Mouse (Mus musculus): ENCODE results near the gene Gm10142. TPM values are rescaled to one million over a fixed set of nuclear protein-coding genes. Genes with fewer than 3 reads are reported as not detected.
"Not testable (repeated sequence)": the region's sequence is repeated elsewhere in the genome, so short reads cannot be mapped to it uniquely, and the experiment has no call there.

Gene Gm10142
- total RNA-seq, 2 experiments from 2014 or later, result not detected

DNA sequence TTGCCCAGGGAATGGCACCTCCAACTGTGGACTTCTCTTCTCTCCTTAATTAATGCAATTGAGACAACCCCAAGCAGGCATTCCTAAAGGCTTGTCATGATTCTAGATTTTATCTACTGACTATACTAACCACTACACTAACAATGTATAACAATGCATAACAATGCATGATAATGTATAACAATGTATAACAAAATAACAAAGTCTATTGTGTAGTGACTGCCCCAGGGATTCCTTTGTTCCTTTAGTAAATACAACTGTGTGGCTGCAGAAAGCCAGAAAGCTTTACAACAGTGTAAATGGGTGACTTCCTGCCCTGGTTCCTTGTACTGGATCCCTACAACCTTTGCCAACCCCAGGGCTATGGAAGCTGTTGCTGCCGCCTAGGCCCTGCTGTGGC lies 20.3 kb downstream of the Gm10142 start:
- no peak for DNase-seq (ENCODE audit: extremely low spot score in 1 of 2, low spot score in 1 of 2)

- no peak for DNase-seq (ENCODE audit: extremely low spot score in 1 of 2, low spot score in 1 of 2)
Measured at GRCm38 (mm10) chr10:77738929-77739328, 23.3 kb downstream of the Gm10142 start.

- peak in 1 of 2 experiments; percentile 8 for DNase-seq (ENCODE audit: extremely low spot score in 1 of 2, low spot score in 1 of 2)
Measured at GRCm38 (mm10) chr10:77741924-77742688, 26.5 kb downstream of the Gm10142 start, which contains the start of gene Gm18596. TSS of gene Gm18596 (minus strand) at chr10:77742638.

DNA sequence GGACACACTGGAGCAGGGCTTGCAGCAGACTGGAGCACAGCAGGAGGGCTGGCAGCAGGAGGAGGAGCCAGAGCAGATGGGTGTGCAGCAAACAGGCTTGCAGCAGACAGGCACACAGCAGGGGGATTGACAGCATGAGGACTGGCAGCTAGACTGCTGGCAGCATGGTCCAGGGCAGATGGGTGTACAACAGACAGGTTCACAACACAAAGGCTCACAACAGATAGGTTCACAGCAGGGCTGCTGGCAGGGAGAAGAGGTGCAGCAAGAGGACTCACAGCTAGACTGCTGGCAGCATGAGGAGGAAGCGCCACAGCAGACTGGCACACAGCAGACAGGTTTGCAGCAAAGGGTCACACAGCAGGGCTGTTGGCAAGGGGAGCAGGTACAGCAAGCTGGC lies 35.1 kb downstream of the Gm10142 start:
- not testable (repeated sequence) for DNase-seq (ENCODE audit: extremely low spot score in 1 of 2, low spot score in 1 of 2)

GRCm38 (mm10) chr10:77751254-77751653 lies 35.6 kb downstream of the Gm10142 start, which contains the start of gene Gm9736:
TSS of gene Gm9736 (minus strand) at chr10:77751354.
- DNase-seq (ENCODE audit: extremely low spot score in 1 of 2, low spot score in 1 of 2), result not testable (repeated sequence)

DNA sequence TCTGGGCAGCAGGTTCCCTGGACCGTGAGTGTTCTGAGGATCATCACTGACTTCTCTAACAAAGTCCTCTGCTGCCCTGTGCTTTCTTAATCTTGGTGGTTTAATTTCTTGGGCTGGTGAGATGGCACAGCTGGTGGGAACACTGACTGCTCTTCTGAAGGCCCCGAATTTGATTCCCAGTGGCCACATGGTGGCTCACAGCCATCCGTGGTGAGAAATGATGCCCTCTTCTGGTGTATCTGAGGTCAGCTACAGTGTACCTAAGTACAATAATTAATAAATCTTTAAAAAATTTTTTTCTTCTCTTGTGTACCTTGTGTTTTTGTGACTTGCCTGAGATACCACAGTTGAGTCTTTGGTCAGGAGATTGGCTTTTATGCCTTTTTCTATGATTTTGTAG lies 36.7 kb downstream of the Gm10142 start:
- DNase-seq (ENCODE audit: extremely low spot score in 1 of 2, low spot score in 1 of 2), result not testable (repeated sequence)

GRCm38 (mm10) chr10:77753448-77753847 lies 37.8 kb downstream of the Gm10142 start:
- DNase-seq (ENCODE audit: extremely low spot score in 1 of 2, low spot score in 1 of 2), result no peak

DNA sequence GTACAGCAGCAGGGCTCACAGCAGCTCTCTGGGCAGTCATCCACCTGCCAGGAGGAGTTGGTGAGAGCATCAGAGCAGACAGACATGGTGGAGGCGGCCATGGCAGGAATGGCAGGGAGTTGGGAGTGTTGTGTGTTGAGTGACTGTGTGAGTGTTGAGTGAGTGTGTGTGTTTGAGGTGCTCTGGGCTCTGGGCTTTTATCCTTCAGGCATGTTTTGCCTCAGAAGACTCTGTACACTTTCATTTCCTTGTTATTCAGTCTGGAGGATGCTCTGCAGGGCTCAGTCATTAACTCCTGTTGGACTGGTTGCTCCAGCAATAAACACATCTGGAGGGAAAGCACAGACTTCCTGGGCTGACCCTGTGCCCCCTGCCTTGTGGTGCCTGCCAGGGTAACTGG lies 44.0 kb downstream of the Gm10142 start, which contains the start of gene Gm3233:
Gene Gm3233 (minus strand): TSS at position 101 of the 400 bp plus-strand sequence.
- not testable (repeated sequence) for DNase-seq (ENCODE audit: extremely low spot score in 1 of 2, low spot score in 1 of 2)

Other genes with a start within 250 kb of the Gm10142 start
- gene Fam207a, start 200.0 kb upstream of the Gm10142 start, total RNA-seq (2021), result 10 to 100 TPM; 32.8 to 33.1 TPM
- gene Itgb2, start 185.6 kb upstream of the Gm10142 start, total RNA-seq (2021), result 1 to 10 TPM; 3.4 to 4.1 TPM
- 10 to 100 TPM; 68.2 to 69.4 TPM for gene Pttg1ip, start 134.1 kb upstream of the Gm10142 start, total RNA-seq (2021)
- 100 to 1,000 TPM; 116 to 128 TPM for gene Sumo3, start 109.7 kb upstream of the Gm10142 start, total RNA-seq (2021)
- 10 to 100 TPM; 29.0 to 29.8 TPM for gene Gm49325, start 109.6 kb upstream of the Gm10142 start, total RNA-seq (2021)
- 10 to 100 TPM; 69.8 to 88.4 TPM for gene Ube2g2, start 93.5 kb upstream of the Gm10142 start, total RNA-seq (2021)
- gene Tspear, start 29.2 kb upstream of the Gm10142 start, total RNA-seq (2021), result not detected
- not detected for gene Gm19402, start 25.1 kb upstream of the Gm10142 start, total RNA-seq (2021)
- gene Gm9508, start 18.6 kb upstream of the Gm10142 start, total RNA-seq (2021), result not detected
- not detected for gene Gm10272, start 9.2 kb upstream of the Gm10142 start, total RNA-seq (2021)
- not detected for gene Gm10024, start 4.3 kb upstream of the Gm10142 start, total RNA-seq (2021)
- not detected for gene Krtap12-1, start 4.8 kb downstream of the Gm10142 start, total RNA-seq (2021)
- gene Gm10100, start 10.7 kb downstream of the Gm10142 start, total RNA-seq (2021), result not detected
- not detected for gene Gm18596, start 26.8 kb downstream of the Gm10142 start, total RNA-seq (2021)
- not detected for gene Gm9736, start 35.5 kb downstream of the Gm10142 start, total RNA-seq (2021)
- gene Gm3233, start 43.9 kb downstream of the Gm10142 start, total RNA-seq (2021), result not detected
- gene Gm3238, start 55.5 kb downstream of the Gm10142 start, total RNA-seq (2021), result not detected
- gene Gm7138, start 61.1 kb downstream of the Gm10142 start, total RNA-seq (2021), result not detected
- not detected for gene Gm3250, start 66.7 kb downstream of the Gm10142 start, total RNA-seq (2021)
- gene Gm7137, start 72.4 kb downstream of the Gm10142 start, total RNA-seq (2021), result not detected
- not detected for gene Gm9639, start 79.3 kb downstream of the Gm10142 start, total RNA-seq (2021)
- gene Gm19668, start 83.3 kb downstream of the Gm10142 start, total RNA-seq (2021), result not detected
- gene Gm9507, start 96.0 kb downstream of the Gm10142 start, total RNA-seq (2021), result not detected
- not detected for gene Gm2696, start 98.9 kb downstream of the Gm10142 start, total RNA-seq (2021)
- not detected for gene Krtap10-4, start 111.3 kb downstream of the Gm10142 start, total RNA-seq (2021)
- gene Krtap10-10, start 120.1 kb downstream of the Gm10142 start, total RNA-seq (2021), result not detected
- gene Gm36176, start 131.0 kb downstream of the Gm10142 start, total RNA-seq (2021), result not detected
- gene Gm10318, start 137.1 kb downstream of the Gm10142 start, total RNA-seq (2021), result not detected
- gene Gm3285, start 146.2 kb downstream of the Gm10142 start, total RNA-seq (2021), result not detected
- gene Lrrc3, start 186.7 kb downstream of the Gm10142 start, total RNA-seq (2021), result 1 to 10 TPM; 5.0 to 5.2 TPM

Data from layer of hippocampus, postnatal 25 days (tissue).